Mouse (Mus musculus) forebrain, postnatal 0 days (tissue): ENCODE measurements around the gene Nup205. TPM values are rescaled to one million over a fixed set of nuclear protein-coding genes. Genes with fewer than 3 reads are reported as not detected.
A peak's percentile ranks its signal among the peaks of the same experiment; 100 is the strongest.

Source experiments
- ATAC-seq: fragments of 200-750 bp; cut with Nextera tagmentation; 2 replicates; pipeline ENCODE4 v1.8.0; 2017; ENCODE audit warnings: mild to moderate bottlenecking, moderate library complexity
- DNase-seq: peaks from one replicate; pipeline ENCODE4 v3.0.0-alpha.2; 2015
- H3K27ac ChIP-seq: fragments of 300-500 bp; sonication (generic); 2 replicates; pipeline ENCODE4 v1.5.1; 2014; ENCODE audit warnings: low read depth, mild to moderate bottlenecking, antibody characterized with exemption, low read length, moderate library complexity, mixed read lengths
- H3K27me3 ChIP-seq: fragments of 300-500 bp; sonication (generic); 2 replicates; pipeline ENCODE4 v1.6.1; 2014; ENCODE audit warnings: mild to moderate bottlenecking, low read length, mixed read lengths; ENCODE audit not compliant: insufficient read depth
- H3K36me3 ChIP-seq: fragments of 300-500 bp; sonication (generic); 2 replicates; pipeline ENCODE4 v1.6.1; 2014; ENCODE audit warnings: mild to moderate bottlenecking, moderate library complexity; ENCODE audit not compliant: insufficient read depth
- H3K4me1 ChIP-seq: fragments of 300-500 bp; sonication (generic); 2 replicates; pipeline ENCODE4 v1.6.1; 2014; ENCODE audit warnings: antibody characterized with exemption; ENCODE audit not compliant: insufficient read depth
- H3K4me2 ChIP-seq: fragments of 300-500 bp; sonication (generic); 2 replicates; pipeline ENCODE4 v1.6.1; 2014; ENCODE audit warnings: low read depth, mild to moderate bottlenecking, moderate library complexity
- H3K4me3 ChIP-seq: fragments of 300-500 bp; sonication (generic); 2 replicates; pipeline ENCODE4 v1.5.1; 2014; ENCODE audit warnings: low read depth, low read length, mixed read lengths
- H3K9ac ChIP-seq: fragments of 300-500 bp; sonication (generic); 2 replicates; pipeline ENCODE4 v1.6.1; 2014; ENCODE audit warnings: mild to moderate bottlenecking
- H3K9me3 ChIP-seq: fragments of 300-500 bp; sonication (generic); 2 replicates; pipeline ENCODE4 v1.6.1; 2016; ENCODE audit warnings: low read length
- CTCF ChIP-seq: sonication (generic); IDR thresholded peaks from 2 replicates; pipeline ENCODE4 v1.5.1; 2016; ENCODE audit warnings: antibody characterized with exemption, control low read depth, low read depth
- WGBS: fragments of 180-500 bp; shearing (Covaris S2); extraction: QIAGEN DNeasy Blood & Tissue Kit; methylation state at CpG from one replicate; pipeline ENCODE4 v1.1.7; 2014; 5-methylcytosine and 5-hydroxymethylcytosine counted together
- polyA plus RNA-seq: library from polyadenylated mRNA; unstranded; fragments of >200 nt; fragmentation: Nextera tagmentation; extraction: Ambion mirVana; gene quantifications from 2 replicates; pipeline ENCODE4 v1.2.1, GENCODE M21; 2015
- total RNA-seq: library from RNA; depleted of rRNA; stranded (reverse); fragments of >200 nt; gene quantifications from 2 replicates; pipeline ENCODE4 v1.2.3, GENCODE M21; 2014; rRNA removed

Nup205 gene
- total RNA-seq (50.6 and 55.3 TPM in 2 replicates), polyA plus RNA-seq (9.7 and 10.7 TPM in 2 replicates)

GRCm38 (mm10) chr6:35176979-35177649 is at the start of gene Nup205:
Nup205 (plus strand) TSS chr6:35177421.
- peak within 1 kb of the TSS; percentile 83 for H3K4me2 ChIP-seq
- TF ChIP-seq CTCF: peak; percentile 36

GRCm38 (mm10) chr6:35132806-35133205 is 44.4 kb upstream of the Nup205 start:
- Histone ChIP-seq H3K27me3 (no peaks in the 10 kb centered on the region), H3K27ac (peak overlapping the region; percentile 97), H3K4me1 (peaks cover 17% of the 10 kb centered on the region; the same call in 1 of the 2 replicates), H3K36me3 (no peaks in the 10 kb centered on the region), H3K9ac (peak overlapping the region; percentile 80), H3K9me3 (no peaks in the 10 kb centered on the region), H3K4me2 (peak overlapping the region; percentile 88), H3K4me3 (peak overlapping the region; percentile 83)
- DNase-seq (peak; percentile 21), ATAC-seq (no peak)
- WGBS: 0% methylated on average over 11 of the region's 11 CpGs
- TF ChIP-seq CTCF: no peak

More at GRCm38 (mm10) chr6:35176979-35177649, at the start of gene Nup205:
- peak; percentile 96 for ATAC-seq
- Histone ChIP-seq H3K9ac (peak within 1 kb of the TSS; percentile 89), H3K4me1 (no peaks in the 10 kb centered on the region), H3K9me3 (no peaks in the 10 kb centered on the region), H3K27me3 (no peaks in the 10 kb centered on the region), H3K36me3 (no peaks in the 10 kb centered on the region), H3K27ac (peak within 1 kb of the TSS; percentile 98), H3K4me3 (peak within 1 kb of the TSS; percentile 92)
- 3% methylated on average over 34 of the region's 34 CpGs for WGBS
- DNase-seq: peak; percentile 93

- peak overlapping the region; percentile 80 for H3K9ac ChIP-seq
- H3K27ac ChIP-seq: peak overlapping the region; percentile 97
- H3K4me1 ChIP-seq: peaks cover 17% of the 10 kb centered on the region; the same call in 1 of the 2 replicates
- DNase-seq (no peak), ATAC-seq (peak; percentile 84)
- H3K4me2 ChIP-seq: peak overlapping the region; percentile 88
- H3K4me3 ChIP-seq: peak overlapping the region; percentile 83
- no peaks in the 10 kb centered on the region for H3K9me3 ChIP-seq
- 0% methylated on average over 20 of the region's 25 CpGs for WGBS
- no peak for TF ChIP-seq CTCF
- H3K27me3 ChIP-seq: no peaks in the 10 kb centered on the region
- no peaks in the 10 kb centered on the region for H3K36me3 ChIP-seq
Measured at GRCm38 (mm10) chr6:35133246-35133578, 44.0 kb upstream of the Nup205 start.

GRCm38 (mm10) chr6:35133579-35134488 is 43.4 kb upstream of the Nup205 start, which contains the start of gene Cnot4:
Cnot4 (minus strand) TSS chr6:35133724.
- no peak; the same call in 1 of the 2 replicates for TF ChIP-seq CTCF
- Histone ChIP-seq H3K9me3 (no peaks in the 10 kb centered on the region), H3K36me3 (no peaks in the 10 kb centered on the region), H3K4me2 (peak within 1 kb of the TSS; percentile 88), H3K27me3 (no peaks in the 10 kb centered on the region), H3K4me3 (peak within 1 kb of the TSS; percentile 83), H3K27ac (peak within 1 kb of the TSS; percentile 97), H3K4me1 (peaks cover 17% of the 10 kb centered on the region; the same call in 1 of the 2 replicates), H3K9ac (peak within 1 kb of the TSS; percentile 80)
- ATAC-seq (peak; percentile 99), DNase-seq (peak; percentile 98)
- 2% methylated on average over 54 of the region's 55 CpGs for WGBS

GRCm38 (mm10) chr6:35134844-35135243 is 42.4 kb upstream of the Nup205 start:
- Histone ChIP-seq H3K9ac (no peak overlapping the region), H3K27me3 (no peaks in the 10 kb centered on the region), H3K36me3 (no peaks in the 10 kb centered on the region), H3K4me3 (no peak overlapping the region), H3K4me1 (peaks cover 17% of the 10 kb centered on the region; the same call in 1 of the 2 replicates), H3K27ac (no peak overlapping the region), H3K9me3 (no peaks in the 10 kb centered on the region), H3K4me2 (peak overlapping the region; percentile 80; the same call in 1 of the 2 replicates)
- ATAC-seq (no peak), DNase-seq (no peak)
- TF ChIP-seq CTCF: no peak
- 55% methylated on average over 2 of the region's 2 CpGs for WGBS

GRCm38 (mm10) chr6:35140351-35140750 is 36.9 kb upstream of the Nup205 start:
- Histone ChIP-seq H3K9me3 (0 out of 2 replicates have a peak, but pooled peaks cover 3% of the 10 kb centered on the region), H3K9ac (no peak overlapping the region), H3K4me1 (no peaks in the 10 kb centered on the region), H3K4me3 (no peak overlapping the region), H3K27me3 (no peaks in the 10 kb centered on the region), H3K27ac (no peak overlapping the region), H3K36me3 (no peaks in the 10 kb centered on the region), H3K4me2 (no peak overlapping the region)
- ATAC-seq (no peak), DNase-seq (no peak)
- 85% methylated on average over 1 of the region's 1 CpGs for WGBS
- TF ChIP-seq CTCF: no peak
